Mouse (Mus musculus) erythroblast, adult 5-6 weeks (primary cell): Measurements from ENCODE around the gene Igf2bp2. TPM values are rescaled to one million over a fixed set of nuclear protein-coding genes. Genes with fewer than 3 reads are reported as not detected.

Experiments
- ATAC-seq: replicated peaks from 2 replicates; pipeline ENCODE4 v1.8.0; 2016; ENCODE audit warnings: moderate number of reproducible peaks, mild to moderate bottlenecking, moderate TSS enrichment, inconsistent platforms; ENCODE audit not compliant: poor library complexity, low FRiP score, severe bottlenecking
- total RNA-seq, 2 experiments: library from RNA; stranded (forward) in 1 of 2; stranded (reverse) in 1 of 2; fragments of 150-400 nt in 1 of 2; fragments of 200-764, 138-1000 nt in 1 of 2; gene quantifications; 2 replicates each; pipeline versions ENCODE4 v1.2.3 to v1.2.4; 2015 to 2017; ENCODE audit warnings: low replicate concordance in 2 of 2

Gene Igf2bp2
- total RNA-seq, 2 experiments from 2014 or later = 0.09 to 0.19 TPM

- no peak for ATAC-seq
These were observed 12.7 kb downstream of the Igf2bp2 start for GRCm38 (mm10) chr16:22150421-22150820.

GRCm38 (mm10) chr16:22149659-22150345 lies 13.3 kb downstream of the Igf2bp2 start:
- ATAC-seq = no peak

DNA sequence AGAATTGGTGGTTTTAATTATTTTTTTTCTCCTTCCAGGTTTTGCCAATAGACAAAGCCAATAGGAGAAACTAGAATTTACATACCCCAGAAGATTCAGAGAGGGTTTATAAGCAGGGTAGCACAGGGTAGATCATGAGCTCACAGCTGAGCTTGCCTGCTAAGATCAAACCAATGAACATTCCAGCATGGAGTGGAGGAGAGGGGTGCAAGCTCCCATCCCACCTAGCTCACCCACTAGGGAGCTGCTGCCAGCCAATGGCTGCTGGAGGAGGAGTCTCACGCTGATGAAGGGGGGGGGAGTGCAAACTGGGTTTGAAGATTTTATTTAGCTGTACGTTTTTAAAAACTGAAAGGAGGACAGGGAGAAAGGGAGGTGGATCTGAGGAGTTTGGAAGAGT lies 14.0 kb downstream of the Igf2bp2 start:
- ATAC-seq = no peak

GRCm38 (mm10) chr16:22147131-22147530 lies 16.0 kb downstream of the Igf2bp2 start:
- no peak for ATAC-seq

DNA sequence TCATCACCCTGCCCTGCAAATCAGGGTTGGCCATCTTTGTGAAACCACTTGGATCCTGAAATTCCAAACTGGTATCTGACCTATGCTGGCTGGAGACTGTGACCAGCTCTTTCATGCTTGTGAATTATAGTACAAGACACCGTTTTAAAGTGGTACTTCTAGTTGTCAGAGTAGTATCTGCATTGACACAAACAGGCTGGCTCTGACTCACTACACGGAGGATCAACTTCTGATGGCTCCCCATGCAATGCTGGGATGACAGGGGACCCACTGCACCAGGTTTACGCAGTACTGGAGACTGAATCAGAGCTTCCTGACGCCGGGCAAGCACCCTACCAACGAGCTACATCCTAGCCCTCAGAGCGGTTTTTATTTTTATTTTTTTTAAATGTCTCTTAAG lies 17.0 kb downstream of the Igf2bp2 start:
- no peak for ATAC-seq

DNA sequence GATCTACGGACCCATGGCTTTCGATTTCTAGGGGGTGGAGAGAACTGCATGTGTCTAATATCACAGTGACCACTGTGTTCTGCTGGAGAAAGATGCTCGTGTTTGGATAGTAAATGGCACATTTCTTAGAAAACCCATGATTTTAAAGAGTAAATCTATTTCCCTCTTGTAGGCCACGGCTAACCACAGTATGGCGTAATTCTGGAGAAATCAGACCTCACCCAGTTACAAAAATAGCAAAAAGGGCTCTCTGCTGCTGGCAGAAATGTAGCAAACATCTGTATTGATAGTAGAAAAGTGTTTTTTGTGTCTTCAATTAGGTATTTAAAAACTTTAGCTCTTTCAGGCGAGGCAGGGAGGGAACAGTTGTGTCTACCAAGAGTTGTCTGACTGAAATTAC lies 18.6 kb downstream of the Igf2bp2 start:
- no peak for ATAC-seq

DNA sequence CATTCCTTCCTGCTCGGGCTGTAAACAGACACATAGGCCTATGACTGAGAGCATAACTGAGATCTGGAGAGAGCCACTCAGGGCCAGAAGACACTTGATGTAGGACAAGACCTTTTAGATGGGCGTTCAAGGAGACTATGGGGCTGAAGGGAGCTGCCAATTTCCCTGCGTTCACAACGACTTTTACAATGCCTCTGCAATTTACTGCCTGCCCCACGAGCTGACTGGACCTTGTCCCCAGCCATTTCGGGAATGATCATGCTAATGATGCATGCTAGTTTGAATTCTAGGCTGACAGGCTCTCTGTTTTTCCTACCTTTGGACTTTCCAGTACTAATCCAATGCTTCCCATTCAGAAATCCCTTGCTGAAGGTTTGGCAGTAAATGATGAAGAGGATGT lies 22.2 kb downstream of the Igf2bp2 start:
- ATAC-seq = no peak

- ATAC-seq = no peak
These were observed 23.3 kb downstream of the Igf2bp2 start for GRCm38 (mm10) chr16:22139821-22140220.

DNA sequence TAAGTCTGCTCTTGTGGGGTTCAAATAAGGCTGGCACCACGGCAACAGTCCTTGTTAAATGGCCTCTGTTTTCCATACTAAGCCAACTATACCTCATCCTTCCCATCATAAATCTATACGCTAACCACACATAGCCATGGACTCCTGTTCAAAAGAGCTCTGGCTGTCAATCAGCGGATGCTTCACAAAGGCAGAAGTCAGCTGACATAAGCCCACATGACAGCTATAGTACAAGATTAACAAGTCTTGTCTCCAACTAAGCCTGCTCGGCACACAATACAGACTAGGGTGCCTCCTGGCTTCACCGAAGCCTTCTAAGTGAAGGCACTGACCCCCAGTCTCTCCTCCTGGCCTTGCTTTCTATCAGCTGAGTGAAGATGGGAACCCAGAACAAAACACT lies 26.9 kb downstream of the Igf2bp2 start:
- no peak for ATAC-seq

DNA sequence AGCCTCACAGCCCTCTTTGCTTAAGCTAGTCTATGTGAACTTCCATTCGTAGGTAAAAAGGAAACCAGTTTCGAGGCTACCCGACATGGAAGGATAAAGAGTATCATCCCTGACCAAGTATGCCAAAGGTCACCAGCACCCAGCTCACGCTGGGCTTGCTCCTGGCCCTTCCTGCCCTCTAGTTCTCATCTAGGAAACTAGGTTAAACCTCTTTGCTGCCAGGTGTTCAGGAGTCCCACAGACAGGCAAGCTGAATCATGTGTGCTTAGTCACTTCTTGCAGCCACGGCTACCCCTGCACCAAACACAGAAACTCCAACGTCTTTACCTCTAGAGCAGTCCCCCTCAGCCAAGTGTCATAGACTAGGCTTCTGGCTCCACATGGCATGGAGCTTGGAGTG lies 31.8 kb downstream of the Igf2bp2 start:
- no peak for ATAC-seq

DNA sequence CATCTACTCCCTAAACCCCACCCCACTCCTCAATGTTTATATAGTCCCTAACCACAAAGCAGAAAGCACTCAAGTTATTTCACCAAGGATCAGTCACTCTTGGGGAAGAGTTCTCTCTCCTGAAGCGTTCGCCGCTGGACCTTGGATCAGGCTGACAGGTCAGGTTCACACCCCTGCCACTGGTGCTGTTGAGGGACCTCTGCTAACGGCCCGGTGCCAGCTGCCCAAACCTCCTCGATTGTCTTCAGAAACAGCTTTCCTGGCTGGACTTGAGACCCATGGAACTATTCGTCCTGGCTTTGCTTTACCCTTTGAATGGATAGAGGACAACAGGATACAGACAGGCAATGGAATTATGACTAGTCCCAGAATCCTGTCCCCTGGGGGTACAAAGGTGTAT lies 33.6 kb downstream of the Igf2bp2 start:
- no peak for ATAC-seq

GRCm38 (mm10) chr16:22128595-22128994 lies 34.5 kb downstream of the Igf2bp2 start:
- no peak for ATAC-seq

- ATAC-seq = no peak
These were observed 35.3 kb downstream of the Igf2bp2 start for GRCm38 (mm10) chr16:22127806-22128205.

GRCm38 (mm10) chr16:22126936-22127335 lies 36.2 kb downstream of the Igf2bp2 start:
- no peak for ATAC-seq

DNA sequence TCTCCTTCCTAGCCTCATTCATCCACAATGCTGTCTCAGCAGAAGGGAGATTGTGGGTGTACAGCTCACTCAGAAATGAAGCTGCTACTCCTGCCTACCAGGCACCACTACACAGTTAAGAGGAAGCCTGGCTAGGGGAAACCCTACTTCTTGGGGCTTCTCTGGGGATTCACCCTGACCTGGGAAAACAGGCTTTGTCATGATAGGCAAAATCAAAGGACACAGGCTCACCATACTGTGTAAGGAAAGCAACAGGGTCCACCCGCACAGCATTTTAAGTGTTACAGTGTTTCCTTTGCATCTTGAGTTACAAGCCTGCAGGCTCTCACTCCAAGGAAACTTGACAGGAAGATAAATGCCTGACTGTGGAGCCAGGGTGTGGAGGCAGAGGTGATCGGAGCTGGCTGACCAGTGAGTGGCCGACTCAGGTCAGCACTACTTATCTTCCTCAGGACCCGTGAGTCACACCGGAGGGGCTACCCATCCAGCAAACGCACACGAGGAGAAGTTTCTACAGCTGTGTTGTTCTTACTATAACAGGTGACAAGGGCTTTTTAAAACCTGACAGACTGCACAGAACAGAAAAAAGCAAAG lies 38.7 kb downstream of the Igf2bp2 start:
- ATAC-seq = no peak

DNA sequence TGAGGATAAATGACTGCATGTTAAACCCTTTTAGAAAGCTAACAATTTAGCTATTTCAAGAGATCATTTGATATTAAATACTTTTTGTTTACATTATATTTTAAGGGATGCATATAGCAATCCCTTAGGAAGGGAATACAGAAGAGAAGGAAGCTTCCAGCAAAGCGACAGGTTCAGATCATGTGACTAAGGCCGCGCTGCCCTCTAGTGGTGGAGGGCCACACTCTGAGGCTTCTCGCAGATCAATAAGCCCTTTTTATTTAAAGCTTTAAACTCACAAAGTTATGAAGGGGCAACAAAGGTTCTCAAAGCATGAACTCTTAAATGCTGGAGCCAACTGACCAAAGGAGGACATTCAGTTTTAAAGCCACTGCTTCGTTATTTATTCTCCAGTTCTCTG lies 39.4 kb downstream of the Igf2bp2 start:
- ATAC-seq = no peak

- no peak for ATAC-seq
These were observed 42.0 kb downstream of the Igf2bp2 start for GRCm38 (mm10) chr16:22121109-22121508.

- ATAC-seq = no peak
These were observed 43.6 kb downstream of the Igf2bp2 start for GRCm38 (mm10) chr16:22119524-22119923.

DNA sequence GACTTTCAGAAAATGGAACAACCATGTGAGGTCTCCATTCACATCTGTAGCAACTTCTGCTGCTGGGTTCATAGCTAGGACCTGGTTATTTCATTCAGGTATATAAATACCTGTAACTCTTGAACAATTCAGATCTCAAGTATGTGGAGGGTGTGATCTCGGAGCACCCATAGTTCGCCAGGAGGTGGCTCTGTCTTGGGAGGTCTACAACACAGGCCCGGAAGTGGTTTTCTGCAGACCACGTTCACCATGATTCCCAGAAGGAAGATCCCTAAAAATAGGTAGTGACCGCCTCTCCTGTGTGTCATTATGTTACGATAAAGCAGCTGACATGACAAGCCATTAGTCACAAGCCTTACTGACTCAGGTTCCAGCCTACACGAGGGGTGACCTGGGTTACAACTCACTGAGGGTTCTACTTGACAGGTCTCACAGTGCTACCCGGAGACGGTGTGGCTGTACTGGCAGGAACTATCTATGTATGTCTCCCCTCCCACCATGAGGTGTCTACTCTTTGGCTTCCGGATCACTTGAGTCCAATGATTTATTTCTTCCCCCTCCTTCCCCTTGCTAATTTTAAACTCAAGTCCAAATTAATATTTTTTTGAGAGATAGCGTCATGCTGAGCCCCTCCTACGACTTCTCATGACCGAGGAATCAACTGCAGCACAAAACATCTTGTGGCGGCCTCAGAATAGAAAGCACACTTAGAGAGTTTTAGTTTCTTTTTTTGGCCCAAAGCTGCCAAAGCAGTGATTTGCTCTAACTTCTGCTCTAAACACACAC lies 44.2 kb downstream of the Igf2bp2 start:
- ATAC-seq = no peak

DNA sequence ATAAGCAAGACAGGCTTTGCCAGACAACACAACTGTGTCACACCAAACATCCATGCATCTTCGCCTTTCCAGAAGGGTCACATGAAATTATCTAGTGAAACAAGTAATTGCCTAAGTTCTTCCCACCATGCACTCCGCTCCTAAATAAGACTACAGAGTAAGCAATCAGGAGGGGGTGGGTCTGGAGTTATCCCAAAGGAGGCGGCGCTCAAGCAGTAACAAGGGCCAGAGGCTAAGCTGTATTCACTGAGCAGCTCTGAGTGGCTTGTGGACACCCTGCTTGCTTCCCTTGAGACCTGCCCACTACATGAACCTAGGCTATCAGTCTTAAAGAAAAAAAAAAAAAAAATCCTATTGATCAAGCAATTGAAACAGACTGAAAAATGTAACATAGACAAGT lies 44.9 kb downstream of the Igf2bp2 start:
- no peak for ATAC-seq

DNA sequence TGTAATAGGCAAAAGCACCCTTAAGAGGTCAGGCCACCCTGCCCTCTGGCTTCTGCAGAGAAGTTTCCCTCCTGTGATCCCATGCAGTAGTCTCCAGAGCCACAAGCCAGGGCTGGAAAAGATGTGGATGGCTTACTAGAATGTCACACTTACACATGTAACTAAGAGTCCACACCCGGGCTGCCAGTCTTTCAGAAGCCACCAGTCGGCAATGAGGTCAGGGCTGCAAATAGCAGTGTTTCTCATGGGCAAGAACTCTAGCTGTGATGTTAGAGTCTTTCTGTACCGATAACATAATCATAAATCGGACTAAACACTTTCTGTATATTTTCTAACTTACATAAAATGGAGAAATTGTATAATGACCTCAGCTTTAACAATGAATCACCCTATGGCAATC lies 46.4 kb downstream of the Igf2bp2 start:
- no peak for ATAC-seq
